Mouse (Mus musculus): ENCODE measurements at regions not wholly inside any gene's neighbourhood (a gene's known extent, or its start where the extent isn't known, plus 50 kb on each side); places are given as distances from the start of the nearest gene placed in this dataset.
A peak's percentile ranks its signal among the peaks of the same experiment; 100 is the strongest.

DNA sequence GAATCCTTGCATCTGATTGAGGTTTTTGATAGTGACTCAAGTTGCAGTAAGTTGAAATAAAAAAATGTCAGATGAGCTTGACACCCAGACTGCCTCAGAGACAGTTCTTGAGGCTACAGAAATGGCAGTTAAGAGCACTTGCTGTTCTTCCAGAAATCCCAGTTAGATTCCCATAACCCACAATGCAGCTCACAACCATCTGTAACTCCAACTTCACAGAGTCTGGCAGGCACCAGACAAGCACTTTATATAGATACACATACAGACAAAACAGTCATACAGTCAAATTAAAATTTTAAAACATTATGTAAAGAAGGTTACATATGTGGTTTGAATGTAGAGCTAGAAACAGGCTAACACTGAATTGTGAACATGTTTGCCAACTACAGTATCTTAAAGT, 786.2 kb downstream of the Slc16a7 start:
- DNase-seq (ENCODE audit: low spot score in 2 of 2) = no peak

DNA sequence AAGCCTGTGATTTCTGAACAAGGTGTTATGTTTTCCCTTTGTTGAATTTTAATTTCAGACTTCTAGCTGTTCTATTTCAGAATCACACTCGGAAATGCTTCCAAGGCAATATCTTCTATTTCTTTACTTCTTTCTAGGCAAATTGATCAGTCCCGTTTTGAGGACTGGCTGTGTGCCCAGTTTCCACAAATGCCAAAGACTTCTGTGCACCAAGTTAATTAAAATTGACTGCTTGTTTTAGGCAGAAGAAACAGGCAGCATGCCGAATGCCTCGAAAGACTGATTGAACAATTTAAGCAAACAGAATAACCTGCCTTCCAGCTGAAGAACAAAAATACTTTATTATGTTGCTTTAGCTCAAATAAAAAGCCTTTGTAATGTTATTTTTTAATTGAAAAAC, 818.5 kb downstream of the Slc16a7 start:
- DNase-seq (ENCODE audit: low spot score in 2 of 2) = peak; percentile 48 to 61

DNA sequence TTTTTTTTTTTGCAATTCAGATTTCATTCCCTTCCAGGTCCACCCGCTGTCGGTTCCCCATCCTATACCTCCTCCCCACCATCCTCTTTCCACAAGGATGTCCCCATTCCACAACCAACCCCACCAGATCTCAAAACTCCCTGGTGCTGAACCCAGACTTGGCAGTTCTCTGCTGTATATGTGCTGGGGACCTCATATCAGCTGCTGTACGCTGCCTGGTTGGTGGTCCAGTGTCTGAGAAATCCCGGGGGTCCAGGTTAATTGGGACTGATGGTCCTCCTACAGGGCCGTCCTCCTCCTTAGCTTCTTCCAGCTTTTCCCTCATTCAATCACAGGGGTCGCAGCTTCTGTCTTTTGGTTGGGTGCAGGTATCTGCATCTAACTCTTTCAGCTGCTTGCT, 825.6 kb downstream of the Slc16a7 start:
- no peak for DNase-seq (ENCODE audit: low spot score in 2 of 2)

DNA sequence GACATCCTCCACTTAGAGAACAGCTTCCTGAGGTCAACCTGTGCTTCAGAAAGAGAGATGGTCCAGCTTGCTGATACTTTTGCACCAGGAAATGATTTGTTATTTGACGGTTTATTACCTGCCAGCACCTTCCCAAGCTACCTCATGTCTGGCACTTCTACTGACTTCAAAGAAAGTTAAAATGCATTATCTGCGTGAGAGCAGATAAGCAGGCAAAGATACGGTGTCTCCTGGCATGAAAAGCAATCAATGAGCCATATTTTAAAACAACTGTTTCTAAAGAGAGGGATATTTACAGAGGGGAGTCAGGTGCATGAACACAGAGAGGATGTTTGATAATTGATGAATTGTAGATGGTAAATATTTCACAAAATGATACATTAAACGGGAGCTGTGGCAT, 861.1 kb downstream of the Slc16a7 start:
- no peak for DNase-seq (ENCODE audit: low spot score in 2 of 2)

Data from layer of hippocampus, postnatal 10 days (tissue).